20 mouse cellular contexts compared by ENCODE assay signal in genomic region chr14:25538522-25538921, GRCm38 (mm10).
DNase-seq lines count a peak whose midpoint lies in the region; ATAC-seq and TF ChIP-seq lines count a peak whose summit lies in the region.
"Had no signal": no experiment of that assay in that cellular context is flagged by ENCODE, and none has a peak within 500 bp of the region (broad histone marks: within the 10 kb centered on the region; RNA-seq: fewer than 3 reads in every experiment).

No protein-coding gene starts in this region.

- no peak overlapping the region for H3K4me2 ChIP-seq in hindbrain, embryonic 13.5 days
- H3K4me2 ChIP-seq in liver, embryonic 11.5 days: no peak overlapping the region
- H3K4me2 ChIP-seq: embryonic facial prominence, embryonic 15.5 days had no signal

- H3K36me3 ChIP-seq in hindbrain, embryonic 13.5 days: peaks cover 44% of the 10 kb centered on the region
- H3K36me3 ChIP-seq in hindbrain, embryonic 10.5 days: peaks cover 89% of the 10 kb centered on the region
- no peaks in the 10 kb centered on the region for H3K36me3 ChIP-seq in liver, adult 2 months (ENCODE audit: control insufficient read depth, insufficient read depth, low read length)
- peaks cover 9% of the 10 kb centered on the region for H3K36me3 ChIP-seq in liver, embryonic 11.5 days (ENCODE audit: control insufficient read depth, insufficient read depth, low read length)

- TF ChIP-seq CTCF in liver, adult 2 months (IDR thresholded peaks at IDR 0.05; ENCODE audit: low read depth, low read length): no peak

- H3K9me3 ChIP-seq in hindbrain, embryonic 13.5 days: no peaks in the 10 kb centered on the region
- no peaks in the 10 kb centered on the region for H3K9me3 ChIP-seq in hindbrain, embryonic 10.5 days
- no peaks in the 10 kb centered on the region for H3K9me3 ChIP-seq in liver, embryonic 11.5 days (ENCODE audit: control insufficient read depth, low read length)
- H3K9me3 ChIP-seq: embryonic facial prominence, embryonic 15.5 days had no signal

- no peak for TF ChIP-seq POLR2A in liver, adult 2 months (IDR thresholded peaks at IDR 0.05; ENCODE audit: extremely low read depth, insufficient read depth, low read length)

- H3K4me3 ChIP-seq in hindbrain, embryonic 13.5 days: no peak overlapping the region
- no peak overlapping the region for H3K4me3 ChIP-seq in hindbrain, embryonic 10.5 days
- no peak overlapping the region for H3K4me3 ChIP-seq in liver, adult 2 months (ENCODE audit: insufficient read depth, low read depth, low read length)
- no peak overlapping the region for H3K4me3 ChIP-seq in liver, embryonic 11.5 days (ENCODE audit: low read depth, low read length)
- H3K4me3 ChIP-seq: embryonic facial prominence, embryonic 15.5 days; erythroblast, embryonic 14.5 days had no signal

- H3K4me1 ChIP-seq in hindbrain, embryonic 13.5 days (replicated peaks): peaks cover 64% of the 10 kb centered on the region
- peaks cover 36% of the 10 kb centered on the region for H3K4me1 ChIP-seq in hindbrain, embryonic 10.5 days (replicated peaks)
- peaks cover 62% of the 10 kb centered on the region for H3K4me1 ChIP-seq in liver, adult 2 months (ENCODE audit: control insufficient read depth, insufficient read depth, low read length)
- peaks cover 44% of the 10 kb centered on the region for H3K4me1 ChIP-seq in liver, embryonic 11.5 days (replicated peaks; ENCODE audit: control insufficient read depth, insufficient read depth, low read length)

- no peak for ATAC-seq in hindbrain, embryonic 13.5 days (ENCODE audit: low FRiP score)
- ATAC-seq in liver, embryonic 11.5 days (replicated peaks; ENCODE audit: low FRiP score): no peak
- ATAC-seq: forebrain, embryonic 16.5 days; hindbrain, embryonic 16.5 days; inflammation-experienced regulatory T-cells, adult 6 months had no signal

- DNase-seq in hindbrain, embryonic 10.5 days (ENCODE audit: low spot score): no peak
- peak; percentile 78 for DNase-seq in liver, adult 2 months (ENCODE audit: extremely low read depth, low read depth, low spot score)
- no peak for DNase-seq in liver, embryonic 11.5 days (ENCODE audit: low spot score)
- DNase-seq in adipocyte (ENCODE audit: low spot score): peak; percentile 26
- peak; percentile 86 for DNase-seq in fat pad, adult 2 months (ENCODE audit: extremely low read depth, low read depth, low spot score)
- DNase-seq in gastrocnemius, postnatal 25 days: no peak
- DNase-seq: adrenal gland, postnatal 14 days; cerebellum, adult 2 months; cerebellum, postnatal 10 days; gastrocnemius, postnatal 14 days; heart, adult 11 months; heart, postnatal 10 days; heart, postnatal 4 days; kidney, adult 18-20 months had no signal

- peak overlapping the region; percentile 67 for H3K27ac ChIP-seq in hindbrain, embryonic 13.5 days
- H3K27ac ChIP-seq in hindbrain, embryonic 10.5 days: no peak overlapping the region
- no peak overlapping the region for H3K27ac ChIP-seq in liver, adult 2 months (replicated peaks; ENCODE audit: insufficient read depth, low read depth, low read length)
- no peak overlapping the region for H3K27ac ChIP-seq in liver, embryonic 11.5 days (ENCODE audit: low read depth, low read length)
- H3K27ac ChIP-seq: embryonic facial prominence, embryonic 15.5 days had no signal

- H3K79me2 ChIP-seq in liver, adult 2 months (ENCODE audit: control insufficient read depth, insufficient read depth, low read length): peaks cover 12% of the 10 kb centered on the region; the same call in 1 of the 2 replicates

- 89% methylated on average over 2 of the region's 2 CpGs for WGBS in hindbrain, embryonic 13.5 days
- WGBS in hindbrain, embryonic 10.5 days: 94% methylated on average over 2 of the region's 2 CpGs
- WGBS in liver, adult 2 months: 30% methylated on average over 2 of the region's 2 CpGs
- WGBS in liver, embryonic 11.5 days: 89% methylated on average over 2 of the region's 2 CpGs

- no peaks in the 10 kb centered on the region for H3K27me3 ChIP-seq in hindbrain, embryonic 13.5 days
- H3K27me3 ChIP-seq in hindbrain, embryonic 10.5 days (ENCODE audit: insufficient read depth, poor library complexity, severe bottlenecking): no peaks in the 10 kb centered on the region
- H3K27me3 ChIP-seq in liver, adult 2 months (ENCODE audit: control insufficient read depth, insufficient read depth, low read length): no peaks in the 10 kb centered on the region
- no peaks in the 10 kb centered on the region for H3K27me3 ChIP-seq in liver, embryonic 11.5 days (replicated peaks; ENCODE audit: control insufficient read depth, insufficient read depth, low read length)
- H3K27me3 ChIP-seq: embryonic facial prominence, embryonic 15.5 days had no signal

- H3K9ac ChIP-seq in hindbrain, embryonic 13.5 days: no peak overlapping the region
- H3K9ac ChIP-seq in liver, adult 2 months (ENCODE audit: low read depth, low read length): no peak overlapping the region
- H3K9ac ChIP-seq in liver, embryonic 11.5 days (ENCODE audit: low read depth, low read length): no peak overlapping the region
- H3K9ac ChIP-seq: embryonic facial prominence, embryonic 15.5 days had no signal

Comparison
In these comparisons a context has a peak if more than half of its experiments do, and no peak if none do; other contexts are left out.
1. DNase-seq: peak in liver, adult 2 months (single experiment), adipocyte (single experiment) and fat pad, adult 2 months (single experiment); none in hindbrain, embryonic 10.5 days (single experiment), liver, embryonic 11.5 days (single experiment) and gastrocnemius, postnatal 25 days (single experiment).